In genomic region chr19:46689460-46690372, GRCm38 (mm10) we compare ENCODE assay signal across 8 mouse cellular contexts. TPM values are rescaled to one million over a fixed set of nuclear protein-coding genes. Genes with fewer than 3 reads are reported as not detected.
DNase-seq lines count a peak whose midpoint lies in the region; ATAC-seq and TF ChIP-seq lines count a peak whose summit lies in the region.

Borcs7 (plus strand) TSS chr19:46689906.

- peak within 1 kb of the TSS; percentile 87 for H3K27ac ChIP-seq in forebrain, embryonic 15.5 days (replicated peaks)

- peak; percentile 56; the same call in 1 of the 2 replicates for TF ChIP-seq POLR2A in lung, adult 2 months (IDR thresholded peaks at IDR 0.05; ENCODE audit: borderline replicate concordance, extremely low read depth, low read depth, low read length)

- peak; percentile 97 for ATAC-seq in forebrain, embryonic 15.5 days (replicated peaks)
- ATAC-seq in neutrophil, adult 5-6 weeks (ENCODE audit: extremely low read depth, insufficient number of reproducible peaks, low FRiP score, poor library complexity, severe bottlenecking), result peak; percentile 92

- TF ChIP-seq CTCF in lung, adult 2 months (IDR thresholded peaks at IDR 0.05; ENCODE audit: insufficient read depth, low read length), result no peak

- H3K9ac ChIP-seq in forebrain, embryonic 15.5 days (replicated peaks), result peak within 1 kb of the TSS; percentile 93

- WGBS in forebrain, embryonic 15.5 days, result 2% methylated on average over 44 of the region's 44 CpGs
- 3% methylated on average over 44 of the region's 44 CpGs for WGBS in lung, adult 2 months

- H3K36me3 ChIP-seq in forebrain, embryonic 15.5 days, result no peaks in the 10 kb centered on the region

- peaks cover 14% of the 10 kb centered on the region for H3K4me1 ChIP-seq in forebrain, embryonic 15.5 days
- peaks cover 2% of the 10 kb centered on the region for H3K4me1 ChIP-seq in lung, adult 2 months (ENCODE audit: control insufficient read depth, insufficient read depth, low read length)

- no peaks in the 10 kb centered on the region for H3K9me3 ChIP-seq in forebrain, embryonic 15.5 days

- peak within 1 kb of the TSS; percentile 88 for H3K4me3 ChIP-seq in forebrain, embryonic 15.5 days
- peak within 1 kb of the TSS; percentile 100 for H3K4me3 ChIP-seq in lung, adult 2 months (replicated peaks; ENCODE audit: extremely low read depth, low read depth, low read length)

- H3K27me3 ChIP-seq in forebrain, embryonic 15.5 days, result no peaks in the 10 kb centered on the region

- intact Hi-C loops in heart, postnatal 25 days (cut with DNase I), result loop anchor here (2.0 to 5.0 kb wide), 2 partner anchors 17 to 43 kb away; partner anchors contain the start of gene As3mt

- peak; percentile 88 for DNase-seq in ES-CJ7 (ENCODE audit: low read depth, low spot score)
- peak; percentile 83 for DNase-seq in cerebellum, adult 11 months
- DNase-seq in heart, postnatal 25 days (ENCODE audit: low spot score), result peak; percentile 74
- DNase-seq in layer of hippocampus, adult 18-20 months (ENCODE audit: low spot score in 2 of 2), result peak; percentile 91 to 97
- DNase-seq in lung, adult 2 months, result peak; percentile 90
- DNase-seq in thymus, adult 18-20 months, result peak; percentile 73 to 75

- H3K4me2 ChIP-seq in forebrain, embryonic 15.5 days (replicated peaks), result peak within 1 kb of the TSS; percentile 48

RNA-seq across cellular contexts. Expression of gene Borcs7, which starts in this region (rescaled TPM):
- polyA plus RNA-seq in forebrain, embryonic 15.5 days (2015; fragmentation: Nextera tagmentation; extraction: Ambion mirVana), result 13.9 and 14.4 TPM in 2 replicates
- 1 to 10 TPM; 7.8 to 8.8 TPM for total RNA-seq in heart, postnatal 25 days (2021)
- total RNA-seq in layer of hippocampus, adult 18-20 months (2021), result 10 to 100 TPM; 19.1 to 21.2 TPM
- 2.4 and 5.0 TPM in 2 replicates for polyA plus RNA-seq in lung, adult 2 months (2012; rRNA removed)
- 3.8 and 4.3 TPM in 2 replicates for total RNA-seq in neutrophil, adult 5-6 weeks (2017)

Comparison
In these comparisons a context has a peak if more than half of its experiments do, and no peak if none do; other contexts are left out.
1. Peak in every context shown above with its lines: DNase-seq, ATAC-seq, H3K4me3 ChIP-seq and H3K27ac ChIP-seq.